Mouse (Mus musculus) hindbrain, embryonic 10.5 days (tissue): Measurements from ENCODE around the gene Lsm4. TPM values are rescaled to one million over a fixed set of nuclear protein-coding genes. Genes with fewer than 3 reads are reported as not detected.

Experiments used
- DNase-seq: peaks from one replicate; pipeline ENCODE4 v3.0.0-alpha.2; 2017; ENCODE audit warnings: low spot score
- H3K27ac ChIP-seq: fragments of 300-500 bp; sonication (generic); 2 replicates; pipeline ENCODE4 v1.5.1; 2016; ENCODE audit warnings: mild to moderate bottlenecking, moderate library complexity
- H3K27me3 ChIP-seq: fragments of 300-500 bp; sonication (generic); 2 replicates; pipeline ENCODE4 v1.6.1; 2016; ENCODE audit warnings: mild to moderate bottlenecking; ENCODE audit not compliant: poor library complexity, insufficient read depth, severe bottlenecking
- H3K36me3 ChIP-seq: fragments of 300-500 bp; sonication (generic); 2 replicates; pipeline ENCODE4 v1.6.1; 2016; ENCODE audit warnings: mild to moderate bottlenecking, moderate library complexity
- H3K4me1 ChIP-seq: fragments of 300-500 bp; sonication (generic); replicated peaks from 2 replicates; pipeline ENCODE4 v1.6.1; 2016; ENCODE audit warnings: mild to moderate bottlenecking
- H3K4me3 ChIP-seq: fragments of 300-500 bp; sonication (generic); 2 replicates; pipeline ENCODE4 v1.5.1; 2016; ENCODE audit warnings: mild to moderate bottlenecking, moderate library complexity
- H3K9me3 ChIP-seq: fragments of 300-500 bp; sonication (generic); 2 replicates; pipeline ENCODE4 v1.6.1; 2016; ENCODE audit warnings: mild to moderate bottlenecking, moderate library complexity
- WGBS: fragments of 180-500 bp; shearing (Covaris S2); methylation state at CpG from one replicate; pipeline ENCODE4 v1.1.7; 2016; 5-methylcytosine and 5-hydroxymethylcytosine counted together
- polyA plus RNA-seq: library from polyadenylated mRNA; unstranded; fragments of >200 nt; fragmentation: Nextera tagmentation; extraction: Ambion mirVana; gene quantifications from 2 replicates; pipeline ENCODE4 v1.2.1, GENCODE M21; 2016

Gene Lsm4
- polyA plus RNA-seq, 1 experiment from 2014 or later: 344 TPM

- Histone ChIP-seq H3K27me3 (peaks cover 18% of the 10 kb centered on the region), H3K27ac (peak overlapping the region; percentile 98), H3K4me1 (peaks cover 63% of the 10 kb centered on the region), H3K9me3 (no peaks in the 10 kb centered on the region), H3K4me3 (peak overlapping the region; percentile 99), H3K36me3 (peaks cover 28% of the 10 kb centered on the region)
- DNase-seq: peak; percentile 87
- under 1% methylated on average over 59 of the region's 59 CpGs for WGBS
Observed at GRCm38 (mm10) chr8:70699834-70700554, 26.9 kb downstream of the Lsm4 start.

- Histone ChIP-seq H3K4me1 (peaks cover 58% of the 10 kb centered on the region), H3K27ac (peak overlapping the region; percentile 98), H3K36me3 (peaks cover 28% of the 10 kb centered on the region), H3K9me3 (no peaks in the 10 kb centered on the region), H3K4me3 (peak overlapping the region; percentile 99), H3K27me3 (peaks cover 13% of the 10 kb centered on the region)
- WGBS: under 1% methylated on average over 20 of the region's 20 CpGs
- peak; percentile 90 for DNase-seq
Observed at GRCm38 (mm10) chr8:70700555-70700922, 27.5 kb downstream of the Lsm4 start.

DNA sequence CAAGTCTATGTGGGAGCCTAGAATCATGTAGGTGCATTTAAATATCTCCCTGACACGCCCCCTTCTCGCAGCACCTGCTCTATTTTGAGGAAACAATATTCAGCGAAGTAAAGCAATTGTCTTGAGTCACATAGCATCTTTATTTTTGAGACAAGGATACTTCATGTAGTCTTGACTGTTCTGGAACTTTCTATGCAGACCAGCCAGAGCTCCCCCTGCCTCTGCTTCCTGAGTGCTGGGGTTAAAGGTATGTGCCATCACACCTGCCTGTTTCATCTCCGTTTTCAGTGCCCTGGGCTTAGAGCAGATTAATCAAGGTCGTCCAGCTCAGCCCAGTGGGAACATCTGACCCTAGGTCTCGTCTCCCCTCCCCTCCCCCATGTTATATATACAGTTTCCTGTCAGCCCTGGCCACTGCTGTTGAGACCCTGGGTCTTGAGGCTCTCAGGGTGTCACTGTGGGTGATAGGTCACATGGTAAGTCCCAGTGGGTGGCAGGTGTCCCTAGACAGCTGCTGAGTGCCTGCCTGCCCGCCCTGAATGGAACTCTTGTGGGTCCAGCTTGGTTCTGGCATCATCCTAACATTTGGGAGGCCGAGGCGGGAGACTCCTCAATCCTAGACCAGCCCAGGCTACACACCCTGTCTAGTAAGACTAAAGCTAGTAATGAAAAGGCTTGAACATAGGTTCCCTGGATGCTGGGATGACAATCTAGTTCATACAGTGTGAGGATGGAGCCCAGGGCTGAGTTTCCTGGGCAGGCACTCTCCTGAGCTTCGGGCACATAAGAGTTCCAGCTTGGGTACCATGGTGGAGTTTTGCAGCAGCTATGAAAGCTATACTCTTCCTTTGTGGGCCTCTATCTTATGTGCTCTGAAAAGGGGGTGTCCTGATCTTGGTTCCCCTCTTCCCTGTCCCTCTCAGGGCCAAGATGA is 28.3 kb downstream of the Lsm4 start:
- 56% methylated on average over 10 of the region's 10 CpGs for WGBS
- Histone ChIP-seq H3K4me3 (peak overlapping the region; percentile 99), H3K27me3 (peaks cover 5% of the 10 kb centered on the region; the same call in 1 of the 2 replicates), H3K4me1 (peaks cover 50% of the 10 kb centered on the region), H3K27ac (peak overlapping the region; percentile 98), H3K36me3 (peaks cover 28% of the 10 kb centered on the region), H3K9me3 (no peaks in the 10 kb centered on the region)
- no peak for DNase-seq

DNA sequence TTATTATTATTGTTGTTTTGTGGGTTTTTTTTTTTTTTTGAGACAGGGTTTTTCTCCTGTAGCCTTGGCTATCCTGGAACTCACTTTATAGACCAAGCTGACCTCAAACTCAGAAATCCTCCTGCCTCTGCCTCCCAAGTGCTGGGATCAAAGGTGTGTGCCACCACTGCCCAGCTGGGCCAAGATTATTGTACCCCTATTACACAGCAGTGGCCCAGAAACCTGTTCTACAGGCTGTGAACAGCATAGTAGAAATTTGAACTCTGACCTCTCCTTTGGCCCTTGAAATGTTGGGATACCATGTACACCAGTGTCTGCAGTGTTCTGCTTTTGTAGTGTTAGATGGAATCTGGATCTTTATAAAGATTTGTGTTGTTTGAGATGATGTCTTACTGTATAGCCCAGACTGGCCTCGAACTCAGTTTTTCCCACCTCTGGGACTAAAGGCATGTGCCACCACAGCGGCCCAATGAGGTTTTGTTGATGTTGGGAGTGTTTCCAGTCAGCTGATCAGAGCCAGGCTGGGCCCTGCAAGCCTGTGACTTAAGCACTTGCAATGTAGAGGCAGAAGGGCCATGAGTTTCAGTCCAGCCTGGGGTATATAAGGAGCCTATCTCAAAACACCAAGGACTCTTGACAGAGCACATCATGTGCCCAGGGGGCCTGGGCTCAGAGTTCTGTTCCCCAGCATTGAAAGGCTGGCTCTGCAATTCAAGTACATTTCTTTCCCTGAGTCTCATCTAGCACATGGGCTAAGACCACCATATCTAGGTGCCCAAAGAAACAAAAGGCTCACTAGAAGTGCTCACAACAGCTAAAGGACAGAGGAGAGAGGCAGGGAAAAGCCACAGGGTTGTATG is 29.2 kb downstream of the Lsm4 start:
- no peak for DNase-seq
- no peaks in the 10 kb centered on the region; the same call in 1 of the 2 replicates for H3K27me3 ChIP-seq
- 88% methylated on average over 2 of the region's 2 CpGs for WGBS
- H3K36me3 ChIP-seq: peaks cover 28% of the 10 kb centered on the region
- peak overlapping the region; percentile 99; the same call in 1 of the 2 replicates for H3K4me3 ChIP-seq
- no peak overlapping the region for H3K27ac ChIP-seq
- H3K9me3 ChIP-seq: no peaks in the 10 kb centered on the region
- H3K4me1 ChIP-seq: peaks cover 41% of the 10 kb centered on the region

DNA sequence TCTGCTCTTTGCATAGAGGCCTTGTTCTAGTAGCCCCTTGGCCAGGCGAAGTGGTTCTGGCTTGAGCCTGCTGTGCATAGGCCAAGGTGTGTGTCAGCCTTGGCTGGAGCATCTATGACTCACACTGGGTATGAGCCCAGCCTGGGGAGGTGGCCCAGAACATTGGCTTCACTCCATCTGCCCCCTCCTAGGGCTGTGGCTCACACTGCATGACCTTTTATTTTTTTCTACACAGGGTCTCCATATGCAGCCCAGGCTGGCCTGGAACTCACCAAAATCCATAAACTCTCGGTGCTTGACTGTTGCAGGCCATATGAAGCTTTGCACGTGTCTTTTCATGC is 29.8 kb downstream of the Lsm4 start:
- WGBS: 88% methylated on average over 3 of the region's 3 CpGs
- no peak overlapping the region for H3K27ac ChIP-seq
- no peaks in the 10 kb centered on the region for H3K27me3 ChIP-seq
- H3K4me1 ChIP-seq: peaks cover 35% of the 10 kb centered on the region
- DNase-seq: no peak
- no peaks in the 10 kb centered on the region for H3K9me3 ChIP-seq
- peaks cover 28% of the 10 kb centered on the region for H3K36me3 ChIP-seq
- H3K4me3 ChIP-seq: peak overlapping the region; percentile 1; the same call in 1 of the 2 replicates

DNA sequence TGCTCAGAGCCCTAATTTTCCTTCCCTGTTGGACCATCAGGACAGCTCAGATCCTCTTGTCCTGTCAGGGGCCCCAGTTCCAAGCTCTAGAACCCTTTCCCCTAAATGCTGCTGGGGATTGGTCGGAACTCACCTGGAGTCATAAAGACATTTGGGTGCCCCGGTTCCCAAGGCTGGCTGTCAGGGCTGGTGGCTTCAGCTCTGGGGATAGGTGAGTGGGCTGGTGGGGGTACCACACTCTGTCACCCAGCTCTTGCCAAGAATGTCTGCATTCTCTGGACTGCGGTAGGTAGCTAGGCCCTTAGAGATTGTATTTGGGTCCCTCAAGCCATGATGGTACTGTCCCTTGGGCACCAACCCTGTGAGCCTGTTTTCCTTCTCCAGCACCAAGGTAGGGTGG is 30.2 kb downstream of the Lsm4 start, which contains the start of gene Iqcn:
TSS of gene Iqcn (plus strand) at position 171 of the 400 bp plus-strand sequence.
- Histone ChIP-seq H3K4me3 (peak within 1 kb of the TSS; percentile 1; the same call in 1 of the 2 replicates), H3K27ac (no peak within 1 kb of the TSS), H3K36me3 (peaks cover 28% of the 10 kb centered on the region), H3K4me1 (peaks cover 32% of the 10 kb centered on the region), H3K9me3 (no peaks in the 10 kb centered on the region), H3K27me3 (no peaks in the 10 kb centered on the region)
- DNase-seq: no peak
- 95% methylated on average over 3 of the region's 3 CpGs for WGBS

- Histone ChIP-seq H3K4me3 (no peak overlapping the region), H3K36me3 (peaks cover 8% of the 10 kb centered on the region), H3K27me3 (0 out of 2 replicates have a peak, but pooled peaks cover 4% of the 10 kb centered on the region), H3K9me3 (no peaks in the 10 kb centered on the region), H3K4me1 (peaks cover 5% of the 10 kb centered on the region; the same call in 1 of the 2 replicates), H3K27ac (no peak overlapping the region)
- DNase-seq: no peak
- 89% methylated on average over 14 of the region's 14 CpGs for WGBS
Observed at GRCm38 (mm10) chr8:70708281-70708680, 35.2 kb downstream of the Lsm4 start.

GRCm38 (mm10) chr8:70709794-70710193 is 36.7 kb downstream of the Lsm4 start:
- no peak overlapping the region for H3K27ac ChIP-seq
- WGBS: 90% methylated on average over 9 of the region's 9 CpGs
- no peak for DNase-seq
- H3K27me3 ChIP-seq: 0 out of 2 replicates have a peak, but pooled peaks cover 4% of the 10 kb centered on the region
- H3K4me3 ChIP-seq: no peak overlapping the region
- H3K4me1 ChIP-seq: peaks cover 16% of the 10 kb centered on the region
- H3K9me3 ChIP-seq: no peaks in the 10 kb centered on the region
- no peaks in the 10 kb centered on the region; the same call in 1 of the 2 replicates for H3K36me3 ChIP-seq

- 87% methylated on average over 1 of the region's 1 CpGs for WGBS
- Histone ChIP-seq H3K27me3 (0 out of 2 replicates have a peak, but pooled peaks cover 4% of the 10 kb centered on the region), H3K27ac (no peak overlapping the region), H3K4me1 (peaks cover 16% of the 10 kb centered on the region), H3K4me3 (no peak overlapping the region), H3K9me3 (no peaks in the 10 kb centered on the region), H3K36me3 (no peaks in the 10 kb centered on the region)
- no peak for DNase-seq
Observed at GRCm38 (mm10) chr8:70710296-70710695, 37.2 kb downstream of the Lsm4 start.

- 83% methylated on average over 11 of the region's 11 CpGs for WGBS
- no peak overlapping the region for H3K4me3 ChIP-seq
- no peaks in the 10 kb centered on the region for H3K36me3 ChIP-seq
- H3K9me3 ChIP-seq: no peaks in the 10 kb centered on the region
- H3K4me1 ChIP-seq: peaks cover 16% of the 10 kb centered on the region
- 0 out of 2 replicates have a peak, but pooled peaks cover 4% of the 10 kb centered on the region for H3K27me3 ChIP-seq
- no peak overlapping the region for H3K27ac ChIP-seq
- no peak for DNase-seq
Observed at GRCm38 (mm10) chr8:70711041-70711440, 38.0 kb downstream of the Lsm4 start.

GRCm38 (mm10) chr8:70713991-70714390 is 40.9 kb downstream of the Lsm4 start:
- 82% methylated on average over 7 of the region's 7 CpGs for WGBS
- Histone ChIP-seq H3K9me3 (no peaks in the 10 kb centered on the region), H3K36me3 (no peaks in the 10 kb centered on the region), H3K27ac (no peak overlapping the region), H3K27me3 (peaks cover 19% of the 10 kb centered on the region; the same call in 1 of the 2 replicates), H3K4me1 (peaks cover 16% of the 10 kb centered on the region), H3K4me3 (no peak overlapping the region)
- DNase-seq: no peak

GRCm38 (mm10) chr8:70715086-70715485 is 42.0 kb downstream of the Lsm4 start:
- WGBS: 70% methylated on average over 2 of the region's 2 CpGs
- Histone ChIP-seq H3K27ac (no peak overlapping the region), H3K36me3 (no peaks in the 10 kb centered on the region), H3K4me1 (peaks cover 16% of the 10 kb centered on the region), H3K9me3 (no peaks in the 10 kb centered on the region), H3K27me3 (peaks cover 25% of the 10 kb centered on the region; the same call in 1 of the 2 replicates), H3K4me3 (no peak overlapping the region)
- no peak for DNase-seq
